8 mouse cellular contexts compared by ENCODE assay signal in genomic region chr1:135728631-135729366, GRCm38 (mm10). TPM values are rescaled to one million over a fixed set of nuclear protein-coding genes. Genes with fewer than 3 reads are reported as not detected.
DNase-seq lines count a peak whose midpoint lies in the region; ATAC-seq and TF ChIP-seq lines count a peak whose summit lies in the region.

No protein-coding gene starts in this region.

- no peak for TF ChIP-seq CTCF in cerebellum, adult 2 months (IDR thresholded peaks at IDR 0.05; ENCODE audit: borderline replicate concordance, insufficient read depth, low read depth, low read length)
- TF ChIP-seq CTCF in lung, postnatal 0 days (IDR thresholded peaks at IDR 0.05): no peak

- H3K9ac ChIP-seq in lung, postnatal 0 days (replicated peaks; ENCODE audit: low read depth): peak overlapping the region; percentile 93

- DNase-seq in MN1 (ENCODE audit: low spot score): peak; percentile 87
- DNase-seq in cerebellum, adult 2 months: peak; percentile 49 to 63
- DNase-seq in forelimb bud, embryonic 11.5 days (ENCODE audit: low read depth, low spot score): peak; percentile 90
- peak; percentile 76 to 82 for DNase-seq in layer of hippocampus, postnatal 10 days (ENCODE audit: low spot score in 2 of 2)
- peak; percentile 98 for DNase-seq in lung, postnatal 0 days (ENCODE audit: low spot score)
- peak; percentile 77 for DNase-seq in ovary, postnatal 10 days (ENCODE audit: low spot score)
- peak; percentile 98 for DNase-seq in thymus, postnatal 0 days (ENCODE audit: low spot score)

- peak overlapping the region; percentile 75 for H3K4me2 ChIP-seq in lung, postnatal 0 days (replicated peaks; ENCODE audit: low read depth, low read length)

- peak; percentile 76 to 90 for ATAC-seq in hematopoietic stem cell, adult 5-6 weeks (replicated peaks in 1 of 2; ENCODE audit: insufficient read depth in 1 of 2, low FRiP score in 2 of 2, low TSS enrichment in 1 of 2, low read depth in 1 of 2, poor library complexity in 2 of 2, severe bottlenecking in 2 of 2)
- ATAC-seq in lung, postnatal 0 days: peak; percentile 82

- WGBS in cerebellum, adult 2 months: 4% methylated on average over 35 of the region's 35 CpGs
- WGBS in lung, postnatal 0 days: 2% methylated on average over 34 of the region's 35 CpGs

- 0 out of 2 replicates have a peak, but pooled peaks cover 3% of the 10 kb centered on the region for H3K36me3 ChIP-seq in lung, postnatal 0 days (ENCODE audit: insufficient read depth, low read length)

- TF ChIP-seq EP300 in lung, postnatal 0 days (IDR thresholded peaks at IDR 0.05): no peak

- H3K4me3 ChIP-seq in cerebellum, adult 2 months (replicated peaks; ENCODE audit: insufficient read depth, low read depth, low read length): peak overlapping the region; percentile 33
- peak overlapping the region; percentile 75 for H3K4me3 ChIP-seq in lung, postnatal 0 days (ENCODE audit: low read depth, low read length)

- H3K27ac ChIP-seq in cerebellum, adult 2 months (ENCODE audit: insufficient read depth, low read length): peak overlapping the region; percentile 55; the same call in 1 of the 2 replicates
- peak overlapping the region; percentile 94 for H3K27ac ChIP-seq in lung, postnatal 0 days (ENCODE audit: low read length)

- no peaks in the 10 kb centered on the region for H3K9me3 ChIP-seq in lung, postnatal 0 days (ENCODE audit: low read length)

- H3K4me1 ChIP-seq in cerebellum, adult 2 months (ENCODE audit: control insufficient read depth, insufficient read depth, low read length): no peaks in the 10 kb centered on the region
- H3K4me1 ChIP-seq in lung, postnatal 0 days (ENCODE audit: insufficient read depth, low read depth, low read length): peaks cover 26% of the 10 kb centered on the region; the same call in 1 of the 2 replicates

- H3K27me3 ChIP-seq in cerebellum, adult 2 months (ENCODE audit: control insufficient read depth, insufficient read depth, low read length): no peaks in the 10 kb centered on the region
- no peaks in the 10 kb centered on the region for H3K27me3 ChIP-seq in lung, postnatal 0 days (replicated peaks; ENCODE audit: insufficient read depth, low read length)

- peak; percentile 33; the same call in 1 of the 2 replicates for TF ChIP-seq POLR2A in cerebellum, adult 2 months (IDR thresholded peaks at IDR 0.05; ENCODE audit: borderline replicate concordance, insufficient read depth, low read length)

RNA-seq across cellular contexts. Expression of gene Csrp1, which starts 8.9 kb away (rescaled TPM):
- 364 and 434 TPM in 2 replicates for polyA plus RNA-seq in cerebellum, adult 2 months (2012; rRNA removed)
- 148 and 162 TPM in 2 replicates for total RNA-seq in hematopoietic stem cell, adult 5-6 weeks (2017)
- total RNA-seq in layer of hippocampus, postnatal 10 days (2021): 10 to 100 TPM; 82.2 to 91.4 TPM
- 449 and 545 TPM in 2 replicates for polyA plus RNA-seq in lung, postnatal 0 days (2015; fragmentation: Nextera tagmentation; extraction: Ambion mirVana)
- 162 and 178 TPM in 2 replicates for polyA plus RNA-seq in thymus, postnatal 0 days (2015; fragmentation: Nextera tagmentation; extraction: Ambion mirVana)

RNA-seq across cellular contexts. Expression of gene Phlda3, which starts 37.1 kb away (rescaled TPM):
- polyA plus RNA-seq in cerebellum, adult 2 months (2012; rRNA removed): 72.7 and 93.0 TPM in 2 replicates
- 2.6 TPM in 1 of 2 replicates, not detected in the other for total RNA-seq in hematopoietic stem cell, adult 5-6 weeks (2017)
- 10 to 100 TPM; 12.3 to 12.7 TPM for total RNA-seq in layer of hippocampus, postnatal 10 days (2021)
- 80.7 and 82.0 TPM in 2 replicates for polyA plus RNA-seq in lung, postnatal 0 days (2015; fragmentation: Nextera tagmentation; extraction: Ambion mirVana)
- 46.0 and 46.5 TPM in 2 replicates for polyA plus RNA-seq in thymus, postnatal 0 days (2015; fragmentation: Nextera tagmentation; extraction: Ambion mirVana)

RNA-seq across cellular contexts. Expression of gene Tnni1, which starts 50.4 kb away (rescaled TPM):
- 22.1 and 25.9 TPM in 2 replicates for polyA plus RNA-seq in cerebellum, adult 2 months (2012; rRNA removed)
- total RNA-seq in hematopoietic stem cell, adult 5-6 weeks (2017): 0.88 TPM in 1 of 2 replicates, not detected in the other
- total RNA-seq in layer of hippocampus, postnatal 10 days (2021): not detected
- 26.1 and 31.2 TPM in 2 replicates for polyA plus RNA-seq in lung, postnatal 0 days (2015; fragmentation: Nextera tagmentation; extraction: Ambion mirVana)
- 7.5 and 7.9 TPM in 2 replicates for polyA plus RNA-seq in thymus, postnatal 0 days (2015; fragmentation: Nextera tagmentation; extraction: Ambion mirVana)

Comparison
In these comparisons a context has a peak if more than half of its experiments do, and no peak if none do; other contexts are left out.
1. Peak in every context shown above with its lines: DNase-seq, ATAC-seq, H3K4me3 ChIP-seq and H3K27ac ChIP-seq.